Mouse (Mus musculus): ENCODE measurements around the gene Erbb2. TPM values are rescaled to one million over a fixed set of nuclear protein-coding genes. Genes with fewer than 3 reads are reported as not detected.

Erbb2 gene
- total and polyA plus RNA-seq, 3 experiments = 6.6 to 8.4 (median 6.9) TPM

GRCm38 (mm10) chr11:98458121-98458990 is 46.1 kb downstream of the Erbb2 start:
- H3K36me3 ChIP-seq (ENCODE audit: control insufficient read depth, insufficient read depth, low read length) = no peaks in the 10 kb centered on the region
- H3K4me3 ChIP-seq = peak overlapping the region; percentile 52
- H3K4me1 ChIP-seq (ENCODE audit: control insufficient read depth, insufficient read depth, low read length) = peaks cover 1% of the 10 kb centered on the region; the same call in 1 of the 2 replicates
- intact Hi-C loops (cut with DNase I) = loop anchor here (5.0 kb wide), 1 partner anchor 101 kb away; the partner anchor contains the start of gene Stard3
- no peaks in the 10 kb centered on the region for H3K27me3 ChIP-seq (ENCODE audit: control insufficient read depth, insufficient read depth, low read length)
- peak overlapping the region; percentile 53 for H3K9ac ChIP-seq (ENCODE audit: low read depth, low read length)
- no peak overlapping the region for H3K27ac ChIP-seq
- no peaks in the 10 kb centered on the region for H3K79me2 ChIP-seq (replicated peaks; ENCODE audit: control insufficient read depth, insufficient read depth, low read length)
- WGBS = 5% methylated on average over 28 of the region's 30 CpGs
- TF ChIP-seq EP300 (IDR thresholded peaks at IDR 0.05; ENCODE audit: insufficient read depth, low read depth, low read length) (no peak), POLR2A (IDR thresholded peaks at IDR 0.05; ENCODE audit: insufficient read depth, low read depth, low read length) (no peak), CTCF (IDR thresholded peaks at IDR 0.05) (no peak)
- peak in 1 of 2 experiments; percentile 37 for DNase-seq

- TF ChIP-seq CTCF (IDR thresholded peaks at IDR 0.05) = no peak
- TF ChIP-seq EP300 (IDR thresholded peaks at IDR 0.05; ENCODE audit: insufficient read depth, low read depth, low read length) = no peak
- TF ChIP-seq POLR2A (IDR thresholded peaks at IDR 0.05; ENCODE audit: insufficient read depth, low read depth, low read length) = no peak
- Histone ChIP-seq H3K9ac (ENCODE audit: low read depth, low read length) (no peak overlapping the region), H3K79me2 (replicated peaks; ENCODE audit: control insufficient read depth, insufficient read depth, low read length) (no peaks in the 10 kb centered on the region), H3K4me1 (ENCODE audit: control insufficient read depth, insufficient read depth, low read length) (peaks cover 1% of the 10 kb centered on the region; the same call in 1 of the 2 replicates), H3K27ac (no peak overlapping the region), H3K36me3 (ENCODE audit: control insufficient read depth, insufficient read depth, low read length) (no peaks in the 10 kb centered on the region), H3K27me3 (ENCODE audit: control insufficient read depth, insufficient read depth, low read length) (no peaks in the 10 kb centered on the region), H3K4me3 (no peak overlapping the region)
- WGBS = 31% methylated on average over 11 of the region's 11 CpGs
- intact Hi-C loops (cut with DNase I) = loop anchor here (5.0 kb wide), 1 partner anchor 102 kb away; the partner anchor contains the start of gene Stard3
- DNase-seq = peak in 1 of 2 experiments; percentile 46
Observed at GRCm38 (mm10) chr11:98459071-98459741, 46.9 kb downstream of the Erbb2 start.

GRCm38 (mm10) chr11:98459860-98460259 is 47.6 kb downstream of the Erbb2 start:
- 81% methylated on average over 9 of the region's 9 CpGs for WGBS
- no peak for TF ChIP-seq CTCF (IDR thresholded peaks at IDR 0.05)
- no peak for TF ChIP-seq EP300 (IDR thresholded peaks at IDR 0.05; ENCODE audit: insufficient read depth, low read depth, low read length)
- no peak for TF ChIP-seq POLR2A (IDR thresholded peaks at IDR 0.05; ENCODE audit: insufficient read depth, low read depth, low read length)
- intact Hi-C loops (cut with DNase I) = loop anchor here (5.0 kb wide), 1 partner anchor 103 kb away; the partner anchor contains the start of gene Stard3
- DNase-seq = no peak
- H3K27ac ChIP-seq = no peak overlapping the region
- no peaks in the 10 kb centered on the region for H3K27me3 ChIP-seq (ENCODE audit: control insufficient read depth, insufficient read depth, low read length)
- H3K4me1 ChIP-seq (ENCODE audit: control insufficient read depth, insufficient read depth, low read length) = peaks cover 1% of the 10 kb centered on the region; the same call in 1 of the 2 replicates
- H3K9ac ChIP-seq (ENCODE audit: low read depth, low read length) = no peak overlapping the region
- H3K79me2 ChIP-seq (replicated peaks; ENCODE audit: control insufficient read depth, insufficient read depth, low read length) = no peaks in the 10 kb centered on the region
- H3K36me3 ChIP-seq (ENCODE audit: control insufficient read depth, insufficient read depth, low read length) = no peaks in the 10 kb centered on the region
- H3K4me3 ChIP-seq = no peak overlapping the region

DNA sequence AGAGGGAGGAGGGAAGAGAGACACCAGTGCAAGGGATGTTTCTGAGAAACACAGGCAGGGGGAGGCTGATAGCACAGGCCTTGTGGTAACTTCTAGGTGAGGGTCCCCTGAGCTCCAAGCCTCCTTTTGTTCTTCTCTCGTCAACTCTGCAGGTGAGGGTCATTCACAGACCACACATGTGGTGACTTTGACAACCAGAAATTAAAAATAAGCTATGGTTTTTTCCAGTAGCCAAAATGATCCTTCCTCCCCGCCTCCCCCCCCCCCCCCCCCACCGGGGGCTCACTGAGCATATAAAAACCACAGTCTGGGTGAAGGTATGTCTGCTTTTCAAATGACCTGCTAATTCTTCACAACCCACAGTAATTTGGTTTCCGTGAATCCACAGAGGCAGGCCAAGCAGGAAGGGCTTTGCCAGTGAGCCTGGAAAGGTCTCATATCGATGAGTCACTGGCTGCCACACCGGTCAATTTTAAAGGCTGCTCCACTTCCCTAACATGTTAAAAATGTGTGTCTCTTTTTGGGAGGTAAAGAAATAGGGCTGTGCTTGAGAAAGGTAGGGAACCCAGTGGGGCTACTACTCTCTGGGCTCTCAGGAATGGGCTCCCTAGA is 48.9 kb downstream of the Erbb2 start:
- Histone ChIP-seq H3K4me3 (no peak overlapping the region), H3K4me1 (ENCODE audit: control insufficient read depth, insufficient read depth, low read length) (peaks cover 1% of the 10 kb centered on the region; the same call in 1 of the 2 replicates), H3K27ac (no peak overlapping the region), H3K9ac (ENCODE audit: low read depth, low read length) (no peak overlapping the region), H3K27me3 (ENCODE audit: control insufficient read depth, insufficient read depth, low read length) (no peaks in the 10 kb centered on the region), H3K36me3 (ENCODE audit: control insufficient read depth, insufficient read depth, low read length) (no peaks in the 10 kb centered on the region), H3K79me2 (replicated peaks; ENCODE audit: control insufficient read depth, insufficient read depth, low read length) (no peaks in the 10 kb centered on the region)
- no peak for DNase-seq
- 47% methylated on average over 6 of the region's 6 CpGs for WGBS
- no peak for TF ChIP-seq POLR2A (IDR thresholded peaks at IDR 0.05; ENCODE audit: insufficient read depth, low read depth, low read length)
- no peak for TF ChIP-seq EP300 (IDR thresholded peaks at IDR 0.05; ENCODE audit: insufficient read depth, low read depth, low read length)
- no peak for TF ChIP-seq CTCF (IDR thresholded peaks at IDR 0.05)
- intact Hi-C loops (cut with DNase I) = no loop called here

DNA sequence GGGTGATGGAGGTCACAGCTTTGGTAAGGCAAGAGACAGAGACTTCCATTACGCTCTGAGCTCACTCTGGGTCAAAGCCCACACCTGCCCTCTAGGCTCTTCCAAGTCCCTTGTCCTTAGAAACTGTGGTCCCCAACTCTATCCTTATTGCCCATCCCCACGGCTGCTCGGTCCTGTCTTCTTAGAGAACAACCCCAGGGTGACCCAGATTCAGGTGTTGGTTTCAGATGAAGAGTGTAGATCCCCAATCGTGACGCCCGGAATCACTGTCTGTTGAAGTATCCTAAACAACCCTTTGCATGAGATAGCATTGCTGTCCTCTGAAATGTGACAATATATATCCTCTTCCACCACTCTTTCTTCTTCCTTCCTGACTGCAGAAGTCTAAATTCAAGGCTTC is 50.0 kb downstream of the Erbb2 start:
- Histone ChIP-seq H3K4me1 (ENCODE audit: control insufficient read depth, insufficient read depth, low read length) (no peaks in the 10 kb centered on the region), H3K36me3 (ENCODE audit: control insufficient read depth, insufficient read depth, low read length) (no peaks in the 10 kb centered on the region), H3K79me2 (replicated peaks; ENCODE audit: control insufficient read depth, insufficient read depth, low read length) (no peaks in the 10 kb centered on the region), H3K9ac (ENCODE audit: low read depth, low read length) (no peak overlapping the region), H3K4me3 (no peak overlapping the region), H3K27me3 (ENCODE audit: control insufficient read depth, insufficient read depth, low read length) (no peaks in the 10 kb centered on the region), H3K27ac (no peak overlapping the region)
- TF ChIP-seq CTCF (IDR thresholded peaks at IDR 0.05) = no peak
- no peak for TF ChIP-seq POLR2A (IDR thresholded peaks at IDR 0.05; ENCODE audit: insufficient read depth, low read depth, low read length)
- no peak for TF ChIP-seq EP300 (IDR thresholded peaks at IDR 0.05; ENCODE audit: insufficient read depth, low read depth, low read length)
- WGBS = 80% methylated on average over 6 of the region's 6 CpGs
- no peak for DNase-seq
- intact Hi-C loops (cut with DNase I) = no loop called here
